Mouse (Mus musculus): Measurements from ENCODE around the gene Brd2.
A peak's percentile ranks its signal among the peaks of the same experiment; 100 is the strongest.

The Brd2 gene

DNA sequence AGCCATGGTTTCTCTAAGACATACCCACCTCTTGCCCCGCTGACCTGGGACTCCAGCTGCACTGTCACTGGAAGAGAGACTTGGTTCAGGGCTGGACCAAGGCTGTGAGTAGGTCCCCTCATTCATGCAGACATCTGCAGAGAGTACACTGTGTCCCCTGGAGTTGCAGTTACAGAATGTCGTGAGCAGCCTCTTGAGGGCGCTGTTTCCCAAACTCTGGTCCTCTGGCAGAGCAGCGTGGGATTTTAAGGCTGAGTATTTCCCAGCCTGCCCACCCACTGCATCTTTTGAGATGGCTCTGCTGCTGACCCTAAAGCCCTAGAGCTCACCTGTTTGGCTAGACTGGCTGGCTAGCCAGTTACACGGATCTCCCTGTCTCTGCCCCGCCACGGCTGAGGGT, 31.5 kb downstream of the Brd2 start:
- DNase-seq (ENCODE audit: low read depth in 2 of 2, low spot score in 2 of 2), result peak; percentile 58 to 72

DNA sequence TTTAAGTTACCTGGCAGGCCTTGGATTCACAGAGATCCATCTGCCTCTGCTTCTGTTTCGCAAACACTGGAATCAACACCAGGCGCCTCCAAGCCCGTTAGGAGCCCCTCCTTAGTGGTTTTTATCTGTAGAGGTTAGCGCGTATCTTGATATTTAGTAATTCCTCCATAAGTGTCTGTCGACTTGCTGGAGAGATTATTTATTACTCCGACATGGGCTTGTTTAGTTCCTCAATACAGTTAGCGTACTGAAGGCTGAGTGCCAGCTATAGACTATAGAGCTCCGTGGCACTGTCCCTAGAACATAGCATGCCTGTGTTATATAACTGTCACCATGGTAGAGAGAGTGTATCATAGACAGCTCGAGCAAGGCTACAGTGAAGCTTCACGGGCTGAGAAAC, 34.3 kb downstream of the Brd2 start:
- no peak for DNase-seq (ENCODE audit: low read depth in 2 of 2, low spot score in 2 of 2)

DNA sequence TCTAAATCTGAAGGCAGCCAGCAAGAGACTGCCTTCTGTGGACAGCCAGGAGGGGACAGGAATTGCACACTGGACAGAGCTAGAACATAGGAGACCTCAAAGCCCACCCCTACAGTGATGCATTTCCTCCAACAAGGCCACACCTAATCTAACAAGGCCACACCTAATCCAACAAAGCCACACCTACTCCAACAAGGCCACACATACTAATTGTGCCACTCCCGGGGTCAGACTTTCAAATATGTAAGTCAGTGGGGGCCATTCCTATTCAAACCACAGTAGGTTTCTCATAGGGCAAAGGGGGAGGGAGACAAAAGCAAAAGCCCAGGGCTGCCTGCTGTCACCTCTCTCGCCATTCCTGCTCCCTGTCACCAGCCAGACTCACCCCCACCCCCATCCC, 35.0 kb downstream of the Brd2 start:
- DNase-seq (ENCODE audit: low read depth in 2 of 2, low spot score in 2 of 2), result no peak

DNA sequence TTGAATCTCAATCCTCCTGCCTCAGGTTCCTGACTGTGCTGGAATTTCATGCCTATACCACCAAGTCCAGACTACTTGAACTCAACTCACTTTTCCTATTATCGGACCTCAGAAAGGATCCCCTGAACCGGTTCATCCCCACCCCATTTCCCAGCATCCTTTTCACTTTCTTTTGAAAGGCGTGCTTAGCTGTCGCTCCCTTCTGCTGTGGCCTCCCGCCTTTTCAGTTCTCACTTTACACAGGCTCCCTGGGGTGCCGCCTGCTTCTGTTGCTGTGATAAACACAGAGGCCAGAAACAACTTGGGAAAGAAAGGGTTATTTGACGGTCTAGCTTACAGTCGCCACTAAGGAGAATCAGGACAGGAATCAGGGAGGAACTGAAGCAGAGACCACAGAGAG, 39.3 kb downstream of the Brd2 start:
- DNase-seq (ENCODE audit: low read depth in 2 of 2, low spot score in 2 of 2), result no peak

DNA sequence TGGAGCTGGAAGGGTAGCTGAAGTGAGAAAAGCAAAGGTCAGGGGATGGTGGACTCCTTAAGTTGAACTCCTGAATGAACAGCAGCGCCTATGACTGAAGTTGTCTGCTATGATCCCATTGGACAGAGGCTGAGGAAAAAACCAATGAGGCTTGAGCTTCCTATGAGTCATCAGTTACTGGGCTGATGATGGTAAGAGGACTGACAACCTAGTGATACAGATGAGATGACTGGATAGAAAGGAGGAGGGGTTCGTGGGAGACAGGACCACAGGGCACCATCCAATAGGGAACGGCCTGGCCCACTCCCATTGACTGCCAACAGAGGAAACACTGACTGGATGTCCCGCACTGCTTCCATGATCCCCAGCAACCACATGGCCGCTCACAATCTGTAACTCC, 42.8 kb downstream of the Brd2 start:
- no peak for DNase-seq (ENCODE audit: low read depth in 2 of 2, low spot score in 2 of 2)

DNA sequence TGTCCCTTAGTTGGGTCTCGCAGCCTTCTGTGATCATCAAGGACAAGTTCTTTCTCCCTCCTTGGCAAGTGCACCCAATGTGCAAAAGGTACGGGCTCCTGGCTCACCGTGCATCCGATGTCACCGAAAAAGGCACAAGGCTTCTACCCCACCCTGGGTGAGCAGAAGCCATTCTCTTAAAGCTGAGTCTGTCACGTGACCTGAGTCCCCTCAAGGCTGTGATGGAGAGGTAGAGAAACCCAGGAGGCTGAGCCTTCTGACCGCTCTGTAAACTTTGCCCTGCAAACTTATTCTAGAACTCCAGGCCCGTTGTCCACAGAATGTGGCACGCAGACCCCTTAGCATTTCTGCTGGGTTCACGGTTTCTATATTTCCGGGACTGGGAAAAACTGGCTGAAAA, 43.4 kb downstream of the Brd2 start:
- DNase-seq (ENCODE audit: low read depth in 2 of 2, low spot score in 2 of 2), result no peak

DNA sequence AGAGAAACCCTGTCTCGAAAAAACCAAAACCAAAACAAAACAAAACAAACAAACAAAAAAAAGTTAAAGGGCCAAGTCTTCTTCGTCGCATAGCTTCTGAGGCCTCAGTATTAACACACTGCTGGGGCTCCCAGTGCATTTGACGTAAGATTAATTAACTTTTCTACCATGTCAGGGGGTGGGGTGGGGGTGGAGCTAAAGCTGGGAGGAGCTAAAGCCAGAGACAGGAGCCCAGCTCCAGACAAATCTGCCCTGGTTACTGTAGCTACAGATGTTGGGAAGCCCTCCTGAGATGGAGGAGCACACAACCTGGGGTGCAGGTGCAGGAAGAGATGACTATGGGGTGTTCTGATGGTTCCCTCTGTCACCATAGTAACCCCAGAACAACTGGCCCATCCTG, 44.3 kb downstream of the Brd2 start:
- no peak for DNase-seq (ENCODE audit: low read depth in 2 of 2, low spot score in 2 of 2)

DNA sequence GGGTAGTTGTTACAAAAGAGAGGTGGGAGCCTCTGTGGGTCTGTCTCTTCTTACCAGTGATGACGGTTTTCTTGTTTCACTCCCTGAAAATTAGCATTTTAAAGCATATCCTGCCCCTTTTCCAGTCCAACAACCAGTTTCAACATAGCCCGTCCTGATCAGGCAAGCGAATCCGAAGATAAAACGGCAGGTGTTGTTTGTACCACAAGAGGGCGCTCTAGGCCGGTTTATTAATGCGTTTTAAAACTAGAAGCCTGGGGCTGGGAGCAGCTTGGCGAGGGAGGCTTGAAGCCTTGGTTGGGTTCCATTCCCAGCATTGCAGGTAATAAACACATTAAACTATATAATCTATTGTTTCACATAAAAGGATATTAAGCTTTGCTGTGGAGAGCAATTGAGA, 44.9 kb downstream of the Brd2 start:
- peak; percentile 64 to 75 for DNase-seq (ENCODE audit: low read depth in 2 of 2, low spot score in 2 of 2)

DNA sequence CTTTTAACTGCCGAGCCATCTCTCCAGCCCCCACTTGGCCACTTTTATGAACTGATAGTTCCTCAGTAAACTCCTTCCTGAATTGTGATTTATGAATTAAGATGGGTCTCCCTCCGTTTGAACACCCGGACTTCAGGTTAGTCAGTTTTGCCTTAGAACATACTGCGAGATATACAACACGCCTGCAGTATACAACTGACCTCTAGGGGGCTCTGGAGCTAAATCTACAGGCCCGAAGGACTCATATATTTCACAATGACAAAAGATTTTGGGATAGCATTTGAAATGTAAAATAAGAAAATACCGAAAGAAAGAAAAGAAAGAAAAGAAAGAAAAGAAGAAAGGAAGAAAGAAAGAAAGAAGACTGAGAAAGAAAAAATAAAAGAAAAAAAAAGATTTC, 47.2 kb downstream of the Brd2 start:
- peak; percentile 78 to 84 for DNase-seq (ENCODE audit: low read depth in 2 of 2, low spot score in 2 of 2)

DNA sequence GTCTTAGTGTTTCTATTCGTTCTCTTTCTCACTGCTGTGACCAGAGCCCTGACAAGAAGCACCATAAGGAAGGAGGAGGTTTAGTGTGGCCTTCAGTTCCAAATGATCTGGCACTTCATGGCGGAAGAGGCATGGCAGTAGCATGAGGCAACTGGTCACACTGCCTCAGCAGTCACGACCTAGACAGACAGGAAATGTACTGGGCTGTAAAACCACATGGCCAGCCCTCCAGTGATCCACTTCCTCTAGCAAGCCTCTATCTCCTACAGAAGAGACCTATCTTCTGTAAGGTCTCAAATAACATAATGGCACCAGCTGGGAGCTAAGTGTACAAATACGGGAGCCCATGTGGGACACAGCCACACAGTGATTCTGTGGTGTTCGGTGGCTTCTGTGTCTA, 50.3 kb downstream of the Brd2 start:
- no peak for DNase-seq (ENCODE audit: low read depth in 2 of 2, low spot score in 2 of 2)

DNA sequence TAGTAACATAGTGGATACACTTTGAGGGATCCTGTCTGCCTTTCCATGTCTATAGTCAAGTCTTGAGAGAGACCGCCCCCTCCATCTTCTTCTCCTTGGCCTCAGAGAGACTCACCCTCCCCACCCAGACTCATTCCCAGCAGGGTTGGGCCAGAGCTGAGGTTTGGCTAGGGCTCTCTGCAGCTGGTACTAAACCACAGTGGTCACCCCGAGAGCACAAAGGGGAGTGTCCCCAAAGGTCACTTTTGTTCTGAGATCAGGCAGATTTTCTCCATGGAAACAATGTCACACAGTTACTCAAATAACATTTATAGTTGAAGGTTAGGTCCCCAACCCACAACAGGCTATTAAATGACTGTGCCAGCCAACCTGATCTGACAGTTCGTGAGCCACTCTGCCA, 53.6 kb downstream of the Brd2 start:
- no peak for DNase-seq (ENCODE audit: low read depth in 2 of 2, low spot score in 2 of 2)

Measured in CD8-positive naive resting alpha-beta T cell, adult 2 months (primary cell).